Mouse (Mus musculus): ENCODE measurements at regions not wholly inside any gene's neighbourhood (a gene's known extent, or its start where the extent isn't known, plus 50 kb on each side); places are given as distances from the start of the nearest gene placed in this dataset.

GRCm38 (mm10) chr9:23535872-23536271 is 313.0 kb downstream of the Bmper start:
- DNase-seq = no peak

- no peak for DNase-seq
These were observed 315.2 kb downstream of the Bmper start for GRCm38 (mm10) chr9:23538051-23538450.

DNA sequence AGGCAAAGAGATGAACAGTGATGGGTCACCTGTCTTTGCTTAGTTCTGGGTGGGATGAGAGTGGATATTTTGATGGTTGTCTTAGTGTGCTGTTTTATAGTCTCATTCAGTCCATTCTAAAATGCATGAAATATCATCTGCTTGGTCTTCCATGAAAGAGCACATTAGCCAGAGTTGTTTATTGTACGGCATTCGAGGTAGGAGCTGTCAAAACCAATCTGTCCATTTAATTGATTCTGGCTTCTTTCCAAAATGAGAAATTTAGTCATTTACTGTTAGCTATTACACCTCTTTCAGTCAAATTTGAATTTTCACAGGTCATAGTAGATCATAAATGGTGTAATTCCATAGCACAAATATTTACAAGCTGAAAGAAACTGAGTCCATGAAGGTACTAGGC is 328.8 kb downstream of the Bmper start:
- peak in 1 of 2 experiments; percentile 52 for DNase-seq

DNA sequence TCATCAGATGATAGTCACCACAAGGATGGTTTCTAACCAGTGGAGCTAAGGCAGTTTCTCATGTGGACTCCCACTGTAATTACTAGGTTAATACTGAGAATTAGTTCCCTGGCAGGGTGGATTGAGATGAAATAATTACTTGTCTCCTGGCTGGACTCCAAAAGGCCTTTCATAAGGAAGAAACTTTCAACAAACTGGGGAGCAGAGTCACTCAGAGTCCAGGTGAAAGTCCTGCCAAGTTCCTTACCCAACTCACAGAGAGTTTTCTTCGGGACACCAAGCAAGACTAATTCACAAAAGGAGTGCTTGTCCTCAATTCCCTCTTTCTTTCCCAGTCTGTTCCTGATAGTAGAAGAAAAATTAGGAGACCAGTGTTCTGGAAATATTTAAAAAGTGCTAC is 330.9 kb downstream of the Bmper start:
- DNase-seq = peak in 1 of 2 experiments; percentile 20

DNA sequence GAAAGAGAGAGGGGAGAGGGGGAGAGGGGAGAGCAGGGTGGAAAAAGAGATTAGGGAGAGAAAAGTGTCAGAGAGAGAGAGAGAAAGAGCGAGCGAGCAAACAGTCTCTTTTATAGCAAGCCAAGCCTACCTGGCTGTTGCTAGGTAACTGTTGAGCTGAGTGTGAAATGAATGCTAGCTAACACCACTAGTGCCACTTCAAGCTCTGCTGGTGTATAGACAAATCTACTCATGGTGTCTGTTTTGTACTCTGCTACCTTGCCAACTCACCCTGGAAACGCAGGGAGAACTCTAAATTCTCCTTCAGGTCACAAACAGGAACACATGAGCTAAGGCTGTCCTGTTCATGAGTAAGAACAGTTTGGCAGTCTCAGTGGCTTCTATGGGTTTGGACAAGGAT is 334.7 kb downstream of the Bmper start:
- no peak for DNase-seq

DNA sequence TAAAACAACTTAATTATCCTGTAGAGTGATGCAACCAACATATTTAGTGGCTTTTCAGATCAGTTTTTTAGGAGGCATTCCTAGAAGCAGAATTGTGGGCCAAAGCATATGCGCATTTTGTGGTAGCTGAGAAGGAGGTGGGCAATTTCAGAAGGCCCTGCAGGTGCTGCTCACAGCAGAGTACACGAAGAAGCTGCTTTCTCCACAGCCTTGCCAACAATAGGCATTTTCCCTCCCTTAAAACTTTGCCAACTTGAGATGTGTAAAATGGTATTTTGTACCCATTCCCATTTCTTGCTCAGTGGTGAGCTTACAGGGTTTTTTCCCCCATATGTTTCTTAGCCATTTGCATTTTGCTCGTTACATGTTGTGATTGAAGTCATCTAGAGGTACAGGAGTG is 339.0 kb downstream of the Bmper start:
- DNase-seq = no peak

GRCm38 (mm10) chr9:23567081-23567480 is 344.2 kb downstream of the Bmper start:
- no peak for DNase-seq

DNA sequence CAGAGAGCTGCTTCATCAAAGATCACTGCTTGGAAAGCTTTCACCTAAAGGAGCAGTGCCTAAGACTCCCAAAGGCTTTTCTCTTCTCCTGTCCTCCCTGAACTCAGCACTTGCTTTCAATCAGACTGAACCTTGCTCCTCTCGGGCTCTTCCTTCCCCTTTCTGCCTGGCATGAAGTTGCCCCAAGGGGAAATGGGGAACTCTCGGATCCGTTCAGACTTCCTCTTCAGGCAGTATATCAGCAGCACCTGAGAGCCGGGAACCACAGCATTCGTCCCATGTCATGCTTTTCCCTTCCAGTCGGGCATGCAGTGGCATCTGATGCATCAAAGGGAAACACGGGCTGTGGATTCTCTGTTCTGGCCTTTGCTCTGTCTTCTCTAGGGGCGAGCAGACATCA is 347.3 kb downstream of the Bmper start:
- no peak for DNase-seq

DNA sequence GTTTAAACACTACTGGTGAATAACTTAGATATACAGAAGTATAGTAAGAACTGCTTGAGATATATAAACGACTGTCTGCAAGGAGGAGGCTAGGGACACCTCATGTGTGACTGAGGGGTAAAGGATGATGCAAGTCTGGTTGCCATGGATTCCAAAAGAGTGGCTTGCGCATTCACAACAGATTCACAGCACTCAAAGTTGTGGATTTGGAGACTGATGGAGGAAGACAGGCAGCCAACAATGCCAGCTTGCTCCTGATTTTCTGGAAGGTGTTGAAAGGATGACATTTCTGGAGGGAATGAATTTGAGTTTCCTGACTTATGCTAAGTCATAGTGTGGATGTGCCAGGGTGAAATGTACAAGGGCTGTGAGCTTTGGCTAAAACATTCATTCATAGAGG is 353.4 kb downstream of the Bmper start:
- DNase-seq = no peak

DNA sequence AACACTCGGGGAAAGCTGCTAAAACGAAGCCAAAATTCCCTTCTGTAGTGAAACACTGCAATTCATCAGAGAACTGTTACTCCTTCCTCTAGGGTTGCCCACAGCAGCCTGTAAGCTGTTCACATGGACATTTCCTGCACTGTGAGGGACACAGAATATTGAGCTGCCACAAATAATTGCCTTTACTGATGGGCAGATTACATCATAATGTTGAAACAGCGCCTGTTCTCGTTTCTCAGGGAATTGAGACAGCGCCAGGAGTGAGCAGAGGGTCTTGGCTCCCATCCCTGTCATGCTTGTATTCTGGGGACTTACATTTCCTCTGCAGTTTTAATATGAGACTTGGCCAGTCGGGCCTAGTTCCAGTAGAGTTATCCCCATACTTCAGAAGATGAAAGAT is 357.3 kb downstream of the Bmper start:
- peak; percentile 90 to 91 for DNase-seq

- peak; percentile 96 to 98 for DNase-seq
These were observed 358.2 kb downstream of the Bmper start for GRCm38 (mm10) chr9:23581039-23581606.

DNA sequence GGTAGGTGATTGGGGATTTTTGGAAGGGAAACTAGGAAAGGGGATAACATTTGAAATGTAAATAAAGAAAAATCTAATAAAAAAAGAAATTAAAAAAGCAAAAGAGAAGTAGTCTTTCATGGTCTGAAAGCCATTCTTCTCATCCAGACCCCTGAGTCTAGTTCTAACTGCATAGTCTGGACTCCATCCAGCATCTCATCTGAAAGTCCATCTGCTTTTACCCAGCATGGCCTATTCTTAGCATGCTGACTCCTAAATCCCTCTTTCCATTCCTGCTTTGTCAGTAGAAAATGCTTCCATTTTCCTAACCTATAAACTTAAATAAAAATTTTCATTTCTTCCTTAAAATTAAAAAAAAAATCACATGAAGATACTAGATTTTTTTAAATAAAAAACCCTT is 361.7 kb downstream of the Bmper start:
- DNase-seq = peak; percentile 73 to 79

DNA sequence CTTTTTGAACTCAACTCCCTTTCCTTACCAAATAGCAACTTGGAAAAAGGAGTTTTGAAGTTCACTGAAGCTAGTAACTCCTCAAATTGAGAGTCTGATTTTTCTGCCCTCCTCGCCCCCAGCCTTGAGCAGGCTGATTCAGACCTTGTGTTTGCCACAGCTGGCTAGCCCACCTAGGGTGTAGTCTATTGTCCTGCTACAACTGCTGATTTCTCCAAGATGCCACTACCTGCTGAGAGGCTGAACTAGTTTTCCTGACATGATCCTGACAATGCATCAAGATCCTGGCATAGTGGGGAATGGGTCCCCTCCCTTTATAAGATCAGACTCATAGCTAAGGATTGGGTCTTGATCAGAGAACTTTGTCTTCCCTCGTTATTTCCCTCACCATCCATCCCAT is 366.1 kb downstream of the Bmper start:
- no peak for DNase-seq

- peak; percentile 22 to 33 for DNase-seq
These were observed 369.0 kb downstream of the Bmper start for GRCm38 (mm10) chr9:23591906-23592305.

- peak; percentile 60 to 68 for DNase-seq
These were observed 377.7 kb downstream of the Bmper start for GRCm38 (mm10) chr9:23600623-23601022.
